Mouse (Mus musculus) hematopoietic stem cell, adult 5-6 weeks (primary cell): ENCODE results near the gene Bcar3. TPM values are rescaled to one million over a fixed set of nuclear protein-coding genes. Genes with fewer than 3 reads are reported as not detected.
A peak's percentile ranks its signal among the peaks of the same experiment; 100 is the strongest.

ENCODE experiments used
- ATAC-seq, 2 experiments: fragments of 125-278 bp in 1 of 2; replicated peaks in 1 of 2; 2 replicates each; pipeline ENCODE4 v1.8.0; 2016 to 2017; ENCODE audit warnings: inconsistent platforms in 2 of 2, mild to moderate bottlenecking in 2 of 2, moderate number of reproducible peaks in 2 of 2, low read depth in 1 of 2, moderate TSS enrichment in 1 of 2; ENCODE audit not compliant: low FRiP score in 2 of 2, poor library complexity in 2 of 2, severe bottlenecking in 2 of 2, insufficient read depth in 1 of 2, low TSS enrichment in 1 of 2
- total RNA-seq: library from RNA; stranded (forward); fragments of 172-1452, 232-1000 nt; gene quantifications from 2 replicates; pipeline ENCODE4 v1.2.3, GENCODE M21; 2017

The Bcar3 gene
- total RNA-seq, 1 experiment from 2014 or later: 2.8 TPM

DNA sequence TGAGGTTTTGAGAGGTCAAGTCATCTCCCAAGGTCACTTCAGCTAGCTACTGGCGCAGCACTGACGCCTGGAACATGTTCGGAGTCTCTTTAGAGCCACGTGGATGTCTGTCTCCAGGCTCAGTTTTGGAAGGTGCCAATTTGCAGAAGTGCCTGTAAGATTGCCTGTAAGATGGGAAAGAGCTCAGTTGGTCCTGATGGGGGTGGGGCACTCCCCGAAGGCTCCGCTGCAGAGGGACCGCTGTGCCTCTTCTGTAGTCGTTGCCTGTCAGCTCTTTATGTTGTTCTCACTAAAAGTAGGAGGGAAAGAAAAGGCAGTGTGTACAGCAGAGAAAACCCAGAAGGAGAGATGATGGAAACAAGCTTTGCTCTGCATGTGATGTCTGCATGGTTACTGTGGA is 183.6 kb downstream of the Bcar3 start:
- no peak for ATAC-seq

DNA sequence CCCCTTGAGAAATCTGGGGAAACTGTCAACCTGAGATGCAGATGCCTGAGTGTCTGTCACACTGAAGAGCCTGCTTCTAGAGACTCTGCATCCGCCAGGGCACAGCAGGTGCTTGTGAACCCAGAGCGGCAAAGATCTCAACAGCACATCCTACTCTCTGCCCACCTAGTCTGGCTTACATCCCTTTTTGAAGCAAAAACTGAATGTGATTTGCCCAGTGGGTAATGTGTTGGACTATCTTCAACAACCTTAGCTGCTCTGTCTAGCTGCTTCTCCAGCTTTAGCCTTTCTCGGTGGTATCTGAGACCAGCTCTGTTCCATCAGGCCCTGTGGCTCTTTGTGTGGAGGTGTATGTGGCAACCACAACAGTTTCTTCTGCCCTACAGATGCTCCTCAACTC is 184.8 kb downstream of the Bcar3 start:
- no peak for ATAC-seq

DNA sequence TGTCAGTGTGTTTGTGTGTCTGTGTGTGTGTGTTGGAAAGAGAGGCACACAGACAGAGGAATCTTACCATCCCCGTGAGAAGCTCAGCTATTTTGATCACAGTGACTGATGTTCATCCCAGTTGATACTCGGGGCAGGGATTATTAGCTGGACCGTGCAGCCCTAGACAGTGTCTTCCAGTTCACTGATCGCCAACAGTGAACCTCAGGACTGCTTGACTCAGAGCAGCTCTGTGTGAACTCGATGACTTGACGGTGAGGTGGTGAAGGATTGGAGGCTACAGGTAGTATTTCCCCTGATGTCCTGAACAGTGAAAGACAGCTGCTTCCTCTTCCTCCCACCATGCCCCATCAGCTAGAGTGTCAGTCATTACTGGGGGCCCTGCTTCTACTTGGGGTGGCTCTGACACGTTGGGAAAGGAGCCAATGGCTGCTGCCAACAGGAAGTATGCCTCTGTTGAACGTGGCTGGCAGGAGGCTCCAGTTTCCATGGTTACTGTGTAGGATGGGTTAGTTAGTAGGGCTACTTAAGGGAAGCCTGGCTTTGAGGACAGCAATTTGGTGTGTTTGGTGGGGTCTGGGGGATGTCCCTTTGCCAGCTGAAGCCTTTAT is 186.2 kb downstream of the Bcar3 start:
- peak; percentile 76 to 83 for ATAC-seq

DNA sequence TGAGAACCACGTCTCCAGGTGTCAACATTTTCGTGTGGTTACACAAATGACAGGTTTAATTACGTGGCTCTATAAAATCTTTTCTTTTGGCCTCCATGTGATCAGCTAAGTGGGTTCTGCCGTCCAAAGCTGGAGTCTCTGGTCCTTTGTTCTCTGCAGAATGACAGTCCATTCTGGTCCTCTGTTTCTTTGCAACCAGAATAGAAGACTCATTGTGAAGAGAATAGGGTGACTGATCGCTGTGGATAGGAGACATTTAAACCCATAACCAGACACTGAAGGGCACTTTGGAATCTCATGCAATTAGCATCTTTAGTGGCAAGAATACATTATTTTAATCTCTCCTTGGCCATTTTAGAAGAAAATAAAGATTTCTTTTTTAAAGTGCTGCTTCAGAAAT is 187.1 kb downstream of the Bcar3 start:
- ATAC-seq: no peak

DNA sequence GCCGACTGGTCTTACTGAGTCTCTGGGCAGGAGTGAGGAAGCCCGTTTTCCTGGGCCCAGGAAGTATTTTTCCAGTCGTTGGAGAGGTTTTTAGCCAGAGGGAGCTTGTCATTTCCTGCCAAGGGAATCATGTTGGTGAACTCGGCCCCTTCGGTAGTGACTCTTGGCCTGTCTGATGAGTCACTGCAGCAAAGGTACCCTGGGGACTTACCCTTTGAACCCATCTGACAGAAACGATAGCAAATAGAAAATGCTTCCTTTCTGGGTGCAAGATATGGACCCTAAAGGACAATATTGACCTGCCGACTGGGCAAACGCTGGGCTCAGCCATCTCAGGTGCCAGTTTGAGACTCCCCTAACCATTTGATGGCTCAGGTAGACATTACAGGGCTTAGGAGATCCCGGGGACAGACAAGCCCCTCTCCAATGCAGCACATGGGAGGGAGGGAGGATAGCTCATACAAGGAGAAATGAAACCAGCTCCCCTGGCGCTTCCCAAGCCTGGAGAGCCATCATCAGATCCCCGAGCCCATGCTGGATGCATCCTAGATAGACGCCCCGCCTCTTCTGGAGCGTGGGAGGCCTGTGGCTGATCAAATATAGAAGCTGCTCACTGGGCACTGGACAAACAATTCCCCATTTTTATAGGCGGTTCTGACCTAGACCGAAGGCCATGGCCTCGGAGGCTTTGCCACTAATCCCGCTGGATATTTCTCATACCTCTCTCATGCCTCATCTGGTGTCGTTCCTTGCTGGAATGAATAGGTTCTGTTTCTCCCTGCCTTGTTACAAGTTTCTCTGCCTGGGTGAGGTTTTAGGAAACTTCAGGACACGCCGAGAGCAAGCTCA is 188.2 kb downstream of the Bcar3 start:
- no peak for ATAC-seq

DNA sequence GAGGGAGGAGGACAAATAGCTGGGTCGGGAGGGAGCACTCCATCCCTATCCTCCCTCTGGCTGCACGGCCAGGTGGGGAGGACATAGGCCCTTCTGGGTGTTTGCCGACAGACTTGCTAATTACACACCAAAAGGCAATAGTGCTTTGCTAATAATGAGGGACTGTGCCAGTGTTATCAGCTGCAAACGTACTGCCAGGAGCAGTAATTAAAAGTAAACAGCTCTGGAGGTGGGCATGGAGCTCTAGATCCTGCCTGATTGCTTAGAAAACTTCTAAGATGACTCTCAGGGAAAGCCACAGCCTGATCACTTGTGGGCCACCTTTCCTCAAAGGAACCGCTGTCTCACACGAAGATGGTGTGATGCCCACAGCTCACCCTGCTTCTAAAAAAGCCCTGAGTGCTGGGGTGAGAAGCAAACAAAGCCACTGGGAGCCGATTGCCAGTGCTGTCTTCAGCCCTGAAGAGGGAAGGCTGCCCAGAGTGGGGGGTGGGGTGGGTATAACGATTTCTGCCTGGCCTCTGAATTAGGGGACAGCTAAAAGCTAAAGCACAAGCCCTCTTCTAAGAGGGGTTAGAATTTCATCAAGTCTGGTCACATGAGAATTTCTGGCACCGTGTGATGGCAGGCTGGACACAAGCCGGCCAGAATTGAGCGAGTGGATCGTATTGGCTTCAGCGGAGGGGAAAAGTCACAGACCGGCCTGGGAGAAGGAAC is 189.3 kb downstream of the Bcar3 start:
- ATAC-seq: no peak

DNA sequence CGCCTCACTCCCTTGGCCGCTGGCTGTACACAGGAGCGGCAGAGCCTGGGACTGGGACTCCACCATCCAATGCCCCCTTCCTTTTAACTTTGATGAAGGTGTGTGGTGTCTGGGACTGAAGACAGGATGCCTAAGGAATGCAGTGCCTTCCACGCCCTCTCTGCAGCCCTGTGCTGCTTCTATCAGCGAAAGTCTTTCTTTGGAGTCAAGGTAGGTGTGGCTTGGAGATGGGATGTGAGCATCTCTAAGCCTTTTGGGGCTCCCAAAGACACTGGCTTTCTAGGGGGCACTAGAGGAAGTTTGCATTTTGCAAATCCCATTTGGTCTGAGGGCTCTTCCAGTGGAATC is 189.8 kb downstream of the Bcar3 start:
- no peak for ATAC-seq

DNA sequence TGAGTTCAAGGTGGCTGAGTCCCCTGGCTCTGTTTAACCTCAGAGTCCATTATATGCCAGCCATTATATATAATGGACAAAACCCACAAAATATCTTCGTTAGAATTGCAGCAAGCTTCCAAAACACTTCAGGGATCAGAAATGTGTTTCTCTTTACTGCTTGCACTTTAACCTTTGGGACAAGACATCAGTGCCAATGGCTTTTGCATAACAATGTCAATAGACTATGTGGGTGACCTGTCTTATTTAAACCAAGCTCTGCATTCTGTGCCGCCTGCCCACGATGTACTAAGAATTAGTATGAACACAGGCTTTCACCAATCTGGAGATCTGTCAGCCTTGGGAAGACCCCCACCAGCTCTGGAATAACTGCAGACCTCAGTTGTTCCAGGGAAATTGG is 190.4 kb downstream of the Bcar3 start:
- no peak for ATAC-seq

DNA sequence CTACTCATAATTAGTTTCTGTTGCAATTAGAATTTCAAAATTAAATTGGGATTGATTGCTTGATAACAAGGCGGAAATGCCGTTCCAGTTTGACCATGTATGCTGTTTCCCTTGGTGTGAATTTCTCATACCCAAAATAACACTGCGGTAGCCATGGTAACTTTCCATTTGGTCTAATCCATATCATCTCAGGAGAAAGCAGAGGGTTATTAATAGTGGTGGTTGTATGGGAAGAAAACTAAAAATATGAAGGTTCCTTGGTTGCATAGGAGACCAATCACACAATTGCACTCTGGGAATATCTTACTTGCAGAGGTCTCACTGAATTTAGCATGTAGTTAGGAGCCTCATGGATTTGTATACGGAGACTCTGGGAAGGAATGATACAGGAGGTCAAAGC is 191.8 kb downstream of the Bcar3 start:
- ATAC-seq: no peak

DNA sequence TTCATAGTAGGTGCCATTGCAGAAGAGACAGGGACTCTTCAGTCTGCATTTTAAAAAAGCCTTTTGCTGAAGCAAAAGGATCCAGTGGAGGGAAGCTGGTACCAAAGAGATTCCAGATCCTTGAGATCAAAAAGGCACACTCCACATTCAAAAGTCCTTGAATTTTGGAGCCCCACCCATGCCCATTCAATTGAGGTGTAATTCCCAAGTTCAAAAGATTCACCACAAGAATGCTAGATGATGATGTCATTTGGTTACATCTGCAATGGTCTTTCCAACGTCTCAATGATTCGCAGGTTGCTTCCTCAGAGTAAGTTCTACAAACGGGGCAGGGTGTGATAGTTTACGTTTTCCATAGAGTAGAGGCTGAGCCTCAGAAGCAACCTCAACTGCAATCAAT is 192.3 kb downstream of the Bcar3 start:
- ATAC-seq: no peak

DNA sequence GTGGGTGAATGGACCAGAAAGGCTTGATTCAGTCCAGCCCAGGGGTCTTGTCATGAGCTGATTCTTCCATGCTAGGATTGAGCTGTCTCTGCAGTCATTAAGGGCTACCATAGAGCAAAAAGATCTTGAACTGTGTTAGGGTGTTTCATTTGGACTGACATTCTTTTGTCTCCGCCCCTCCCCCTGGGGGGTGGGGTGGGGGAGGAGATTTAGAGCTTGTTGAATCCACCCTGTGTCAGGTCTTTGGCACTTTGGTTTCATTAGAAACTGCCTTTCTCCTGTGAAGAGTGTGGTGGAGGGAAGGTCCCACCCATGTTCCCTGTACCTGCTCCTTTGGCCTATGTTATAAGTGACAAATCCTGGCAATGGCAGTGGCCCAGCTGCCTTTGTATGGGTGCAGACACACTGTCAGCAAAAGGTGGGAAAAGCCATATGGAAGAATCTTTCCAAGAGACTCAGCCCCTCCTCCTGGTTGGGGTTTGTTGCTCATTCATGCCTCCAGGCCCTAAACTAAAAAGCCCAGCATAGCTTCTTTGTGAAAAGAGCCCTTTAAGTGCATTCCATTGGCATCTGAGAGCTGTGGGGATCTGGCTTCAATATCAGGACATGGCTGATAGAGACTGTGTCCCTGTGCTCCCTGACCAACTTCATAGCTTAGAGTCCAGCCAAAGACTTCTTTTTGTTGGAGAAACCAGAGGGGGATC is 194.3 kb downstream of the Bcar3 start:
- ATAC-seq: no peak

DNA sequence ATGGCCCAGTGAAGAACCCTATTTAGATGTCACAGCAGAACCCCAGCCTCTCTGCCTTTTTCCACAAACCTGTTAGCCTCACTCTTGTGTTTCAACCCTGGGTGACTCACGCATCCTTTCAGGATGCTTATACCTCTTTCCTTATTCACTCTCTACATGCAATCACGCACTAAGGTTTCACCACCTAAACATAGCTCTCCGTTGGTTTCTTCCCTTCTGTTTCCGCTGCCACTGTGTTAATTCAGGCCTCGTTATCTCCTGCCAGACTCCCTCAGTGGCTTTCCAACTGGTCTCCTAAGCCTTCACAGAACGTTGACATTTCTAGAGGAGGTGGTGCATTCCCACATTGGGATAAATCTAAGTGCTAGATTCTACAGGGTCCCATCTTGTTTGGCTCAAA is 196.6 kb downstream of the Bcar3 start:
- ATAC-seq: no peak

DNA sequence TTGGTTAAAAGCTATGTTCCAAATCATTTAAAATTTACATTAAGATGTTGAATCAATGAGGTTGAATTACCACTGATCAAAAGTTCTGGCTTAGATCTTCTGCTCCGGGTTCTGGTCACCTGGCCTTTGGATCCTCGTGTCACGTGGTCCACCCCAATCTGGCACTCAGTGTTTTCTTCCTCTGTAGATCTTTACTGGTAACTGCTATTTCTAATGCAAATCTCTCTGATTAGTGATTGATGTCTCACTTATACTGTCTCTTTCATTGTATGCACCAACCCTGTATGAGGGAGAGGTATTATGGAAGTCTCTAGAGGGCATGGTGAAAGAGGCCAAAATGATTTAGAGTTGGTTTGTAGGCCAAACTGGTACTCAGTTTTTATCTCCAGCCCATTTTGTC is 198.1 kb downstream of the Bcar3 start:
- no peak for ATAC-seq

DNA sequence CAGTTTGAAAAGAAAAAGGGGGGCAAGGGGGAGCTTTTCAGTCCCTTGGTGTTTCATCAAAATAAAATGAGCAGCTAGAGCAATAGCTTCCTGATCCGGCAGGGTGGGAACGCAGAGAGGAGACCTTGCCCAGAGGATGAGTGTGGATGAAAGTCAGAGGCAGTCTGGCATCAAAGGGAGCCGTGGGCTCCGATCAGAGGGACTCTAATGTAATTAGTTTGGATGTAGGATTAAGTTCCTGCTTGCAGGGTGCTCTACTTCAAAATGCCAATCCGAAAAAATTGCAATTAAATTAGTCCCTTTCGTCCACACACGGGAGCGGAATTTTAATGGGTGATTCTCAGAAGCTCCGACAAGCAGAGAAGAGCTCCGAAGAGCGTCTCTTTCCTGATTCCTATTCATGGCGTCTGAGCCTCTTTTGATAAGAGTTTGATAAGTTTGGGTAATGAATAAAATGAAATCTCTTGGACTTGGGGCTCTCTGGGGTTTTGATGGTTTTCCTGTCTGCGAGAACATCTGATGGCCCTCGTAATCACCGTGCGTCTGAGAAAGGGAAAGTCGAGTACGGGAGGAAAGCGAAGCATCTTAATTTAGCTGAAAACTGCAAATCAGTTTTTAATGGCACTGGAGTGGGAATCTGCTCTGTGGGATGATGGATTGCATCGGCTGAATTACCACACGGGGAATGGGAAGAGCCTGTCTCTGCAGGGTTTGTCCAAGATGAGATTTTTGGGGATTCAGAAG is 199.1 kb downstream of the Bcar3 start:
- no peak for ATAC-seq

DNA sequence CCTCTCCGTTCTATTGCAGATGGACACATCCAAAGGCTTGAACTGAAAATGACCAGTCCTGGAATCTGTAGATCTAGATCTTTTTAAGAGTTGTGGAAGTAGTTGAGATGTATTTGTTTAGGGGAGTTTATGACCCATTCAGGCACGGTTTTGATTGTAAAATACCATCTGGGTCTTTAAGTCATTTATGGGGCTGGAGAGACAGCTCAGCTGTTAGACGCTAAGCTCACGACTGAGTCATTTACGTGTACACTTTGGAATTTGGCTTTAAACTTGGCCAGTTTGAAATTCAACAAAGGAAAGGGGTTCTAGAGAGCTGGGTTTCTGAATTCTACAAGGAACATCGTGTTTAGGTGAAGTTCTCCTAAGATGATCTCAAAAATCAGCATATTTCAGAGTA is 200.8 kb downstream of the Bcar3 start:
- no peak for ATAC-seq

DNA sequence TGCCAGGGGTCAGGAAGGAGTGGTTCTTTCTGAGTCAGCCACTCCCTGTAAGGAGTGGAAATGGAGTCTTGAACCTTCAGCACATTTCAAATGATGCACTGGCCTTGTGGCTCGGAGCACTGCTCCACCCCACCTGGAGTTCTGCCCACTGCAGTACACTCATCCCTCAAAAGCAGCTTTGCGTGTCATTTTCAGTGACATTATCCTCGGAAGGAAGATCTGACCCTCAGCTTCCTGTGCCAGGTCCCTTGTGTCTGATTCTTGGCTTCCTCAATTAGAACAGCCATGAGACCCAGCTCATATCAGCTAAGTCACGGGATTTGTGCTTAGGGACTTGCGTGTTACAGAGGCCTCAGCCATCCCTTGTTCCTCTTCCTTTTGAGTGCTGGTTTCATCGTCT is 203.9 kb downstream of the Bcar3 start:
- ATAC-seq: 0 out of 4 replicates have a peak, but pooled peaks of 1 of the 2 experiments have one; percentile 24

DNA sequence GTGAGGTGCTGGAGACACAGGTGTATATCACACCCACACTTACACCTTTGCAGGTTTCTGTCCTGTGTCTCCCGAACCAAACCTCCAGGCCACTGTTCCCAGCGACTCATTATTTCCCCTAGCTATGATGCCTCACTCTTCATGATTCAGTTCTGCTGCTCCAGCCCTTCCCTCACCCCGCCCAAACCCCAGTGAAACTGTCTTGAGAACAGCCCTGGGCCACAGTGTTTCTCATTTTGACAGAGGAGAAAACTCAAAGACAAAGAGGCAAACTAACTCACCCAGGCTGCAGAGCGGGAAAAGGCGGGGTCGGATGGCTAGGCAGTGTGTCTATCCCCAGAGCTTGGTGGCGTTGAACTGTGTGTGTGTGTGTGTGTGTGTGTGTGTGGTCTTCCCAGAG is 204.6 kb downstream of the Bcar3 start:
- ATAC-seq: no peak
